Mouse (Mus musculus) adrenal gland, postnatal 10 days (tissue): ENCODE results near the gene Cntln. TPM values are rescaled to one million over a fixed set of nuclear protein-coding genes. Genes with fewer than 3 reads are reported as not detected.

Experiments
- DNase-seq: peaks from one replicate; pipeline ENCODE4 v3.0.0; 2021; ENCODE audit warnings: mixed read lengths
- total RNA-seq, 2 experiments: library from RNA; stranded (reverse); gene quantifications; 2 replicates each; pipeline ENCODE4 v1.2.3; 2021

Cntln gene
- total RNA-seq, 2 experiments from 2014 or later = 13.6 to 15.9 TPM

DNA sequence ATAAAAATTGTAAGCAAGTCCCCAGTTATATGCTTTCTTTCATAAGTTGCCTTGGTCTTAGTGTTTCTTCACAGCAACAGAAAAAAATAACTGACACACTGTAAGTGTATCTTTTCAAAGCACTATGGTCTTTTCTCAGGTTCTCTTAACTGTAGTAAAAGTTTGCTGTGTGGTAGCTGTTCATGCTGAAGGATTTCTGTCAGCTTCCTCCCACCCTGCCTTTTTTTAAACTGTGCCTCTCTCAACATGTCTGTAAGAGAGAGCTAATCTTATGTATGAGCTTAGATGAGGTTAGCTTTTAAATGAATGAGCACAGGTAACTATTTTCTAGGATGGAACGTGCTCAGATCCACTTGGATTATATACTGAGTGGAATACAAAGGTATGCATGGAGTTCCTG, 170.5 kb downstream of the Cntln start:
- no peak for DNase-seq

- DNase-seq = no peak
These were observed 175.5 kb downstream of the Cntln start for GRCm38 (mm10) chr4:85059598-85059997.

DNA sequence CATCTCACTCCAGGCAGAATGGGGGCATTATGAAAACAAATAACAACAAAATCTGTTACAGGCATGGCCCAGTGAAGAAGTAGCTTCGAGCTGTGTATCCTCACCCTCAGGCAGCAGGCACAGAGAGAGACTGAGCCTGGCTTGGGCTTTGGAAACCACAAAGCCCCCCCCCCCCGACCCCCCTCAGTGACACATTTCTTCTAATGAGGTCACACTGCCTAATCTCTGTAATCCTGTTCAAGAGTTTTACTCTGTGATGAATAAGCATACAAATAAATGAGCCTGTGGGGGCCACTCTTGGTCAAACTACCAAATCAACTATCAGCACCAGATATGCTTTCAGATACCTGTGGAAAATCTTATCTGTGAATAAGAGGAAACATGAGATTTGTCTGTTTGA, 177.6 kb downstream of the Cntln start:
- DNase-seq = no peak

DNA sequence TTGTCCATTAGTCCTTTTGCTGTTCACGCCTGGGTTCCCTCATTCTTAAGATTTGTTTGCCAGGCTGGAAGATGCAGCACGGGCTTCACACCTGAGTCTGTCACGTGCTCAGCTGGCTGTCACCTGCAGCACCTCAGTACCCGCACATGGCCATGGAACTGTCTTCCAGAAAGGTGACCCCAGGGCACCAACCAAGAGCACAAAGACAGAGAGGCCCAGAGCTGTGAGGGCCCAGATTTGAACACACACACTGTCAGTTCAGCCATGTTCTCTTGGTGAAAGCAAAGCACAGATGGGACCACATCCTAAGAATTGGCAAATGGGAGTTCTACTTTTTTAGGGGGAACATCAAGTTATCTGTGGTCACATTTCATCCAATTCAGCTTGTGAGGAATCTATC, 211.9 kb downstream of the Cntln start:
- DNase-seq = no peak

GRCm38 (mm10) chr4:85096682-85097081, 212.6 kb downstream of the Cntln start:
- DNase-seq = peak; percentile 63

GRCm38 (mm10) chr4:85102168-85102567, 218.1 kb downstream of the Cntln start:
- DNase-seq = no peak

GRCm38 (mm10) chr4:85106416-85106815, 222.3 kb downstream of the Cntln start:
- DNase-seq = no peak

DNA sequence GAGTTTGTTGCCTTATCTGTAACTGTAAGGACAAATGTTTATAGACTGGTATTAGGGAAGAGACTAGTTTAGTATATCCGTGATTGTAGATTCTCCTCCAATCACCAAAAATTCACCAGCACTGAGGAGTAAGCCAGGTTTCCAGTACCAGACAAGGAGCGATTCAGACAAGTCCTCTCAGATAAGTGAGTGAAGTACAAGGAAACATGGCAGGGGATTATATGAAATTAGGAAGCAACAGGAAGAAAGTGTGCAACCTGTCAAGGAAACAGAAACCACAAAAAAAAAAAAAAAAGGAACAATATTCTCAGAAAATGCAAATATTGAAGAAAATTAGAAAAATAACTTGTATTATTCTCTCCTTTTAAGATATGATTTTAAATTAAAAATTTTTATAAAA, 222.9 kb downstream of the Cntln start:
- DNase-seq = no peak

GRCm38 (mm10) chr4:85120271-85120670, 236.2 kb downstream of the Cntln start:
- no peak for DNase-seq

- DNase-seq = no peak
These were observed 265.6 kb downstream of the Cntln start for GRCm38 (mm10) chr4:85149726-85150125.

GRCm38 (mm10) chr4:85151881-85152280, 267.8 kb downstream of the Cntln start:
- no peak for DNase-seq

DNA sequence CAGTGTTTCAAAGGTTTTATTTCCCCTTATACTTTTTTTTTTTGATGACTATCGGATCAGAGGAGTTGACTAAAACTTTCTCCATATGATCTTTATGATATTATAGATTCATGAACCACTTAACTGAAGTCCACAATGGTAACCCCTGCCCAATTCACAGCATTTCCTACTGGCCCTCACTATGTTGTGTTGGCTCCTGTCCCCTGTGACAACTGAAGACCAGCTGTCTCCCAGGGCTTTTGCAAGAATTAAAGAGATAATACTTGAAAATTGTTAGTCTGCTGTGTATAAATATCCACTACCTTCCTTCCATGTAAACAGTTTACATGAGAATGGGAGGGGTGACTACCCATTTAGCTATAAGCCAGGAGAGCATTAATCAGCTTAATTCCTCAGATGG, 270.3 kb downstream of the Cntln start:
- DNase-seq = no peak

- DNase-seq = no peak
These were observed 277.0 kb downstream of the Cntln start for GRCm38 (mm10) chr4:85161156-85161555.

DNA sequence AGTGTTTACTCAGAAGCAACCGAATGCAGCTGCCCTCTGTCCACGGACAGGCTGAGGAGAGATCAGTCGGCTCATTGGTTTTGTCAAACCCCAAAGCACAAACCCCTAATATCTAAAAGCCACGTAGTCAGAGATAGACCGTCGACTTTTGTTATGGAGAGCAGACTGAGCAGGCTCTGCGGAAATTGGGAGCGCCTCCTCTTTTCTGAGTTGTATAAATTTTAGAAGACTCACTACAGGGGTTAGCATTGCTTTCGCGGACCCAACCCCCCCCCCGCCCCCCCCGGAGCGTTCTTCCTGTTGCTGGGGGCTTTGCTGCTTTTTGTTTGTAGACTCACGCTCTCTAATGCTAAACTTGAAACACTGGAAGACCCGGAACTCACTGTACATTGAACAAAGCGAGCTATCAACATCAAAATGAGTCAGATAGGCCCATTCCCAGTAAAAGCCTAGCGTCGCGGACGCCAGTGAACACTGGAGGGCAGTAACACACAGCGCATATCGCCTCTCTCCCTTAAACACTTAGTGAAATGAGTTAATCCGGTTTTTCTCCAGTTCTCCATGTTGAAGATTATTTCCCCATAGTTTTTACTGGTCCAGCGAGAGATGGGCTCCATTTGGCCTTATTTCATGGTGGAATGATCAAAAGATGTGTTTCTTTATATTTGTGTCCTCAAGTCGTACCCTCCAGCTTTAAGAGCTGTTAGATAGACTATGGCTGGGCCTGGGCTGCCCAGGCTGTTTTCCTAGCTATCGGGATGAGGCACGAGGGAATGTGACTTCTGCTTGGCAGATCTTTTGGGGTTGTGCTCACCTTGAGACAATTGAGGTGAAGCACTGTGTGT, 278.6 kb downstream of the Cntln start:
- DNase-seq = peak; percentile 70

DNA sequence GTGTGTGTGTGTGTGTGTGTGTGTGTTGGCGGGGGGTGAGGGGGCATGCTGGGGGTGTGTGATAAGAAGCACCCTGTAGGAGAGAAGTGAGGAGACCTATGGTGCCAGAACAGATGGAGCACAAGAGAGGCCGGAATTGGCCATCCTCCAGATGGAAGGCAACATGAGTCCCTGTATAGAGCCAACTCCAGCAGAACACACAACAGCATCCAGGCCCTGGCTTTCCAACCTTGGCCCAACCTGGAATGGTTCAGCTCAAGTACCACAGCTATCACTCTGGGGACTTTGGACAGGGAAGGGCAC, 279.2 kb downstream of the Cntln start:
- DNase-seq = no peak

GRCm38 (mm10) chr4:85168001-85168400, 283.9 kb downstream of the Cntln start:
- no peak for DNase-seq

DNA sequence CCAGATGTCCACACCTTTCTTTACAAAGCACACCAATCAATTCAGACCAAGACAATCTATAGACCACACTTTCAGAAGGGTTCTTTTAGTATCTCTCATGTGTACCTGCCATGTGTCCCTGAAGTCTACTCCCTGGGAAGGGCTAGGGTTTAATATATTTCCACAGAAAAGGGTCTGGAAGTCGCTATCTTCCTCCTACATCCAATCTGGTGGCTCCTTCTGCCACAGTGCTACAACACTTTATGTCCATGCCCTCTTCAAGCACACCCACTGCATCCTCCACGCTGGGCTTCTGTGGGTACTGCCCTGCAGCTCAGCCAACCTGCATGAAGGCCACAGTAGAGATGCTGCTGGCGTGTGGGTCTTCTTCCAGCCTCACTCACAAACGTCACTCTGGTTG, 291.4 kb downstream of the Cntln start:
- no peak for DNase-seq

- no peak for DNase-seq
These were observed 294.4 kb downstream of the Cntln start for GRCm38 (mm10) chr4:85178394-85179051.

Other genes starting within 250 kb of the Cntln start
- gene Bnc2, start 209.0 kb upstream of the Cntln start, total RNA-seq = 1 to 10 TPM; 8.2 to 9.7 TPM